Mouse (Mus musculus): ENCODE results near the gene Actn1. TPM values are rescaled to one million over a fixed set of nuclear protein-coding genes. Genes with fewer than 3 reads are reported as not detected.
A peak's percentile ranks its signal among the peaks of the same experiment; 100 is the strongest.

Actn1 gene
- polyA plus RNA-seq, 1 experiment from 2014 or later, result 28.7 TPM

- Histone ChIP-seq H3K4me2 (replicated peaks; ENCODE audit: low read depth) (no peak overlapping the region), H3K27ac (ENCODE audit: low read depth, low read length) (no peak overlapping the region), H3K36me3 (ENCODE audit: control insufficient read depth, insufficient read depth) (0 out of 2 replicates have a peak, but pooled peaks cover 2% of the 10 kb centered on the region), H3K9me3 (ENCODE audit: control insufficient read depth) (no peaks in the 10 kb centered on the region), H3K4me3 (ENCODE audit: low read depth, low read length) (no peak overlapping the region), H3K4me1 (replicated peaks; ENCODE audit: control insufficient read depth, insufficient read depth, low read length) (peaks cover 54% of the 10 kb centered on the region), H3K9ac (ENCODE audit: low read depth, low read length) (no peak overlapping the region), H3K27me3 (replicated peaks; ENCODE audit: control insufficient read depth, insufficient read depth, low read length) (no peaks in the 10 kb centered on the region)
- no peak for ATAC-seq
- TF ChIP-seq CTCF (IDR thresholded peaks at IDR 0.05; ENCODE audit: low read depth), result no peak
- 65% methylated on average over 2 of the region's 2 CpGs for WGBS
Measured at GRCm38 (mm10) chr12:80226101-80226500, 34.1 kb downstream of the Actn1 start.

- ATAC-seq, result no peak
- H3K27ac ChIP-seq (ENCODE audit: low read depth, low read length), result no peak overlapping the region
Measured at GRCm38 (mm10) chr12:80224241-80224731, 35.9 kb downstream of the Actn1 start.

GRCm38 (mm10) chr12:80223511-80223910, 36.7 kb downstream of the Actn1 start:
- ATAC-seq, result peak; percentile 60
- Histone ChIP-seq H3K27ac (ENCODE audit: low read depth, low read length) (no peak overlapping the region; the same call in 1 of the 2 replicates), H3K4me3 (ENCODE audit: low read depth, low read length) (no peak overlapping the region), H3K27me3 (replicated peaks; ENCODE audit: control insufficient read depth, insufficient read depth, low read length) (no peaks in the 10 kb centered on the region), H3K9ac (ENCODE audit: low read depth, low read length) (no peak overlapping the region), H3K36me3 (ENCODE audit: control insufficient read depth, insufficient read depth) (0 out of 2 replicates have a peak, but pooled peaks cover 2% of the 10 kb centered on the region), H3K4me1 (replicated peaks; ENCODE audit: control insufficient read depth, insufficient read depth, low read length) (peaks cover 48% of the 10 kb centered on the region), H3K4me2 (replicated peaks; ENCODE audit: low read depth) (peak overlapping the region; percentile 25), H3K9me3 (ENCODE audit: control insufficient read depth) (no peaks in the 10 kb centered on the region)
- 25% methylated on average over 8 of the region's 8 CpGs for WGBS
- no peak for TF ChIP-seq CTCF (IDR thresholded peaks at IDR 0.05; ENCODE audit: low read depth)

More at GRCm38 (mm10) chr12:80224241-80224731, 35.9 kb downstream of the Actn1 start:
- Histone ChIP-seq H3K9ac (ENCODE audit: low read depth, low read length) (no peak overlapping the region), H3K36me3 (ENCODE audit: control insufficient read depth, insufficient read depth) (0 out of 2 replicates have a peak, but pooled peaks cover 2% of the 10 kb centered on the region), H3K9me3 (ENCODE audit: control insufficient read depth) (no peaks in the 10 kb centered on the region), H3K4me2 (replicated peaks; ENCODE audit: low read depth) (peak overlapping the region; percentile 25), H3K4me1 (replicated peaks; ENCODE audit: control insufficient read depth, insufficient read depth, low read length) (peaks cover 51% of the 10 kb centered on the region), H3K27me3 (replicated peaks; ENCODE audit: control insufficient read depth, insufficient read depth, low read length) (no peaks in the 10 kb centered on the region), H3K4me3 (ENCODE audit: low read depth, low read length) (no peak overlapping the region)
- 58% methylated on average over 8 of the region's 8 CpGs for WGBS
- TF ChIP-seq CTCF (IDR thresholded peaks at IDR 0.05; ENCODE audit: low read depth), result no peak

GRCm38 (mm10) chr12:80222473-80222872, 37.7 kb downstream of the Actn1 start:
- Histone ChIP-seq H3K4me3 (ENCODE audit: low read depth, low read length) (no peak overlapping the region), H3K36me3 (ENCODE audit: control insufficient read depth, insufficient read depth) (0 out of 2 replicates have a peak, but pooled peaks cover 2% of the 10 kb centered on the region), H3K27me3 (replicated peaks; ENCODE audit: control insufficient read depth, insufficient read depth, low read length) (no peaks in the 10 kb centered on the region), H3K27ac (ENCODE audit: low read depth, low read length) (no peak overlapping the region), H3K4me1 (replicated peaks; ENCODE audit: control insufficient read depth, insufficient read depth, low read length) (peaks cover 48% of the 10 kb centered on the region), H3K9me3 (ENCODE audit: control insufficient read depth) (no peaks in the 10 kb centered on the region), H3K9ac (ENCODE audit: low read depth, low read length) (no peak overlapping the region), H3K4me2 (replicated peaks; ENCODE audit: low read depth) (no peak overlapping the region)
- 73% methylated on average over 3 of the region's 3 CpGs for WGBS
- no peak for ATAC-seq
- no peak for TF ChIP-seq CTCF (IDR thresholded peaks at IDR 0.05; ENCODE audit: low read depth)

- WGBS, result 64% methylated on average over 14 of the region's 14 CpGs
- Histone ChIP-seq H3K36me3 (ENCODE audit: control insufficient read depth, insufficient read depth) (0 out of 2 replicates have a peak, but pooled peaks cover under 1% of the 10 kb centered on the region), H3K27me3 (replicated peaks; ENCODE audit: control insufficient read depth, insufficient read depth, low read length) (no peaks in the 10 kb centered on the region), H3K27ac (ENCODE audit: low read depth, low read length) (no peak overlapping the region), H3K4me1 (replicated peaks; ENCODE audit: control insufficient read depth, insufficient read depth, low read length) (peaks cover 57% of the 10 kb centered on the region), H3K4me3 (ENCODE audit: low read depth, low read length) (no peak overlapping the region), H3K4me2 (replicated peaks; ENCODE audit: low read depth) (no peak overlapping the region), H3K9ac (ENCODE audit: low read depth, low read length) (no peak overlapping the region), H3K9me3 (ENCODE audit: control insufficient read depth) (no peaks in the 10 kb centered on the region)
- ATAC-seq, result no peak
- TF ChIP-seq CTCF (IDR thresholded peaks at IDR 0.05; ENCODE audit: low read depth), result no peak
Measured at GRCm38 (mm10) chr12:80220260-80221038, 39.7 kb downstream of the Actn1 start.

- ATAC-seq, result peak; percentile 79
- peaks cover 54% of the 10 kb centered on the region for H3K4me1 ChIP-seq (replicated peaks; ENCODE audit: control insufficient read depth, insufficient read depth, low read length)
Measured at GRCm38 (mm10) chr12:80218784-80219183, 41.4 kb downstream of the Actn1 start.

More at GRCm38 (mm10) chr12:80218784-80219183, 41.4 kb downstream of the Actn1 start:
- Histone ChIP-seq H3K4me3 (ENCODE audit: low read depth, low read length) (no peak overlapping the region), H3K4me2 (replicated peaks; ENCODE audit: low read depth) (peak overlapping the region; percentile 37; the same call in 1 of the 2 replicates), H3K27ac (ENCODE audit: low read depth, low read length) (peak overlapping the region; percentile 80), H3K36me3 (ENCODE audit: control insufficient read depth, insufficient read depth) (no peaks in the 10 kb centered on the region), H3K9ac (ENCODE audit: low read depth, low read length) (no peak overlapping the region), H3K27me3 (replicated peaks; ENCODE audit: control insufficient read depth, insufficient read depth, low read length) (no peaks in the 10 kb centered on the region), H3K9me3 (ENCODE audit: control insufficient read depth) (no peaks in the 10 kb centered on the region)
- WGBS, result 22% methylated on average over 3 of the region's 3 CpGs
- TF ChIP-seq CTCF (IDR thresholded peaks at IDR 0.05; ENCODE audit: low read depth), result no peak
